Mouse (Mus musculus): Measurements from ENCODE around the gene Ypel5. TPM values are rescaled to one million over a fixed set of nuclear protein-coding genes. Genes with fewer than 3 reads are reported as not detected.

Ypel5 gene
- total RNA-seq, 2 experiments from 2014 or later, result 37.1 to 52.3 TPM

Other genes starting within 250 kb of the Ypel5 start
- not detected in 2 replicates for gene Alk, start 231.8 kb upstream of the Ypel5 start, total RNA-seq (2015)
- gene Alk, start 231.8 kb upstream of the Ypel5 start, total RNA-seq (2017), result not detected in 2 replicates
- 17.9 and 19.2 TPM in 2 replicates for gene Lbh, start 81.9 kb downstream of the Ypel5 start, total RNA-seq (2015)
- 16.6 and 21.4 TPM in 2 replicates for gene Lbh, start 81.9 kb downstream of the Ypel5 start, total RNA-seq (2017)